Mouse (Mus musculus) spleen, postnatal 36 days (tissue): ENCODE results near the gene Srsf4.

ENCODE experiments used
- DNase-seq, 2 experiments: peaks; one replicate each; pipeline ENCODE4 v3.0.0; 2022; ENCODE audit warnings: low spot score in 2 of 2, mixed read lengths in 1 of 2

The Srsf4 gene

DNA sequence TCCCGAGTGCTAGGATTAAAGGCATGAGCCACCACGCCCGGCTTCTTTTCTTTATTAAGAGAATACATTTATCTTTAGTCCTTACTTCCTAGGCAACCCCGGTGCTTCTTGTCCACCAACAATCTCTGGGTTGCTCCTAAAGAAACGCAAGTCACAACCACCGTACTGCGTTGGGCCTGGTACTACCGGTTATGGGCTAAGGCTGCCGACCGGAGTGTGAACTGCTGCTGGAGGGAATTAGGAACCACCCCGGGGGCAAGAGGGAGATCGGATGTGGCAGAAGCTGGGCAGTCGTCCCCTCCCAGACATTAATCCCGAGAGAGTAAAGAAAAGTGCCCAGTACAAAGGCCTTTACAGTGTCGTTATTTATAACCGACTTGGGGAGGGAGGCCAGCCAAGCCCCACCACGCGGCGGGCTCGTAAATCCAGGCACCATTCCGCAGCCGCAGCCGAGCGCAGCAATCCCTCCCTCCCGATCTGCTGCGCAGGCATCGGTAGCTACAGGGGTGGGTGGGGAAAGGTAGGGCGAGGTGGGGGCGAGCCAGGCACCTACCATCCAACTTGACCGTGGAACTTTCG is 41.6 kb downstream of the Srsf4 start:
- DNase-seq, result no peak

DNA sequence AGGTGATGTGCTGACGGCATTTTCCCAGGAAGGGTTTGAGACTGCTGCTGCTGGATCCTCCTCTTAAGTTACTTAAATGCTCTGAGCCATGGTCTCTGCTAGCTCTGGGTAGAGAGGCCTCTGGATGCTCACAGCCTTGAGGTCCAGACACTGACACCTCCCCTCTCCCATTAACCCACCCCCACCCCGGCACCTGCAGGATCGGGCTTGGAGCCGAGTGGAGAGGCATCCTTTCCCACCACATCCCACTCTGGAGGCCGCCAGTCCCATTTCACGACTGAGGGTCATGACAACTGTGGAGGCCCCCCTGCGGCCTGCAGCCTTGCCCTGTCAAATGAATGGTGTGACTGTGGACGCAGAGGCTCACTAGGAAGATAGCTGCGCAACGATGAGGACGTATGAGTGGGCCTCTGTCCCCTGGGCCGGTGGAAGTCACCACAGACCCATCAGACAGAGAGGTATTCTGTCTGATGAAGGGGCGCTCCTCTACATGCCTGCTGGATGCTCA is 42.5 kb downstream of the Srsf4 start:
- DNase-seq, result no peak

DNA sequence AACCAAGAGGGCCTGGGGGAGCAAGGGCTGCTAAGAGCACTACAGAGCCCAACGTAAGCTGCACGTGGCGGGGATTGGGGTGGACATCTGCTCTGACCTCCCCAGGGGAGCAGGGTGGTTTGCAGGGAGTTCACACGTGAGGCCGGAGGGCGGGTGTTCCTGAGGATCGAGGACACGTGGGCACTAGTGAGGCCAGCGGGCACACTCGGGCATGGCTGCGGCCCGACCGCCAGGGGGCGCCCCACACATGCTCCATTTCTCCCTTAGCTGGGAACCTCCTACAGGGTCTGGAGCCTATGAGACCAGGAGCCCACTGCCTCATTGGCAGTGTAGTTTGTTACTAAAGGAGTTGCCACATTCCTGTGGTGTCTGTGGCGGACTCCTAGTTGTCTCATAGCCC is 43.0 kb downstream of the Srsf4 start:
- DNase-seq, result peak; percentile 58 to 64

GRCm38 (mm10) chr4:131917010-131917555 is 43.7 kb downstream of the Srsf4 start:
- DNase-seq, result no peak

- no peak for DNase-seq
Measured at GRCm38 (mm10) chr4:131918026-131918533, 44.7 kb downstream of the Srsf4 start.

DNA sequence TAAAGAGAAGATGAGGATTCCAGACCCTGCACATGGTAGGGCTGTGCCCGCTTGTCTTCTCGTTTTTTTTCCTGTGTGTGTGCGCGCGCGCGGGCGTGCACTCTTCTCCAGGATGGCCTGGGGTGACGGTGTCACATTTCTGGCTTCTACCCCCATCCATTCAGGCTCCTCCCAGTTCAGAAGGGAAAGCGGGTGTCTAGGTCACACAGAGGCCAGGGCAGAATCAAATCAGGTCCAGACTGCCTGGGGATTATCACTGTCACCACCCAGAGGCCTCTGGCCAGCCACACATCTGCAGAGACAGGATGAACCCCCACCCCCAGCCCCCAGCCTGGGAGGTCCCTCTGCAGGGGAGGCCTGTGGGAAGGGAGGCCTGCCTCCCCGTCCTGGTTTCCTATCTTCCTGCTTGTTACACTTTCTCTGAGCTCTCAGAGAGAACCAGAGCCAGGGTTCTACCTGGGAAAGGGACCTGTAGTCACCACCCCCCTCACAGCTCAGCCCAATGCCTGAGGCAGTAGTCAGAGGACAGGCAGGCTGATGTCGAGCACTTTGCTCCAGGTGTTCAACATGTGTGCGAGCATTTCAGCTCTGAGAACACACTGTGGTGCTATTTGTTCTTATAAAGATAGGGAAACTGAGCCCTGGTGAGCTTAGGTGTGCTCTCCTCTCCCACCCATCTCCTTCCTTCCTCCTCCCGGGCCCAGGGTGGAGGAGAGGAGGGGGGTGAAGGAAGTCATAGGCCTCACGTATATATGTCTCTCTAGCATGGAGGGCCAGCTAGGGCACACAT is 45.5 kb downstream of the Srsf4 start:
- no peak for DNase-seq

- no peak for DNase-seq
Measured at GRCm38 (mm10) chr4:131919506-131920140, 46.2 kb downstream of the Srsf4 start.

GRCm38 (mm10) chr4:131920141-131920594 is 46.8 kb downstream of the Srsf4 start:
- DNase-seq, result no peak

DNA sequence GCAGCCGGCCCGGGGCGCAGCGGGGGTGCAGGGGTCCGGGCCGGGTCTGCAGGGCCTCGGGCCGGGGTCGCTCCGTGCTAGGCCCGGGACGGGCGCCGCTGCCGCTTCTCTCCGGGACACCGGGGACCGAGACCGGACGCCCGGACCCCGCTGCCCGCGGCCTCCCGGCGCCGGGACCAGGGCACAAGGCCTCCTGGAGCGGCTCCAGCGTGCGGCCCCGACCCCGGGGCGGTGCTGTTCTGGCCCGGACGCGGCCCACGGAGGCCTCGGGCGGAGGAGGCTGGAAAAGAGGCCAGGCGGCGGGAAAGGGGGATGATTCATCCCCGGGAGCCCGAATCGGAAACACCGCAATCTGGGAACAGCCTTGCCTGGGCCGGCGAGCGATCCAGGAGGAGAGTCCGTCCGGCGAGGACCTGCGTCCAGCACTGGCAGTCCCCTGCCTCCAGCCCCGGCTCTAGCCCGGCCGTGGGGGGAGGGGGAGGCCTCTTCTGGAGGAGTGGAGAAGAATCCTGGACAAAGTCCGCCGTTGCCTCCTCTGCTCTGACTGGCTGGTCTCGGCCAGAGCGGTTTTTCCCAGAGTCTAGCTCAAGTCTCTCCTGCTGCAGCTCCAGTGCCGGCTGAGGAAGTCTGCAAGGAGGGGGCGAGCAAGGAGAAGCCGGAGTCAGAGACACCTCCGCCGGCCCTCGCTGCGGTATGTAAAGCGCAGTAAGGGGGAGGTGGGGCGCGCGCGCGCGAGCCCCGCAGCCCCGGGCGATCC is 47.4 kb downstream of the Srsf4 start:
- DNase-seq, result no peak

DNA sequence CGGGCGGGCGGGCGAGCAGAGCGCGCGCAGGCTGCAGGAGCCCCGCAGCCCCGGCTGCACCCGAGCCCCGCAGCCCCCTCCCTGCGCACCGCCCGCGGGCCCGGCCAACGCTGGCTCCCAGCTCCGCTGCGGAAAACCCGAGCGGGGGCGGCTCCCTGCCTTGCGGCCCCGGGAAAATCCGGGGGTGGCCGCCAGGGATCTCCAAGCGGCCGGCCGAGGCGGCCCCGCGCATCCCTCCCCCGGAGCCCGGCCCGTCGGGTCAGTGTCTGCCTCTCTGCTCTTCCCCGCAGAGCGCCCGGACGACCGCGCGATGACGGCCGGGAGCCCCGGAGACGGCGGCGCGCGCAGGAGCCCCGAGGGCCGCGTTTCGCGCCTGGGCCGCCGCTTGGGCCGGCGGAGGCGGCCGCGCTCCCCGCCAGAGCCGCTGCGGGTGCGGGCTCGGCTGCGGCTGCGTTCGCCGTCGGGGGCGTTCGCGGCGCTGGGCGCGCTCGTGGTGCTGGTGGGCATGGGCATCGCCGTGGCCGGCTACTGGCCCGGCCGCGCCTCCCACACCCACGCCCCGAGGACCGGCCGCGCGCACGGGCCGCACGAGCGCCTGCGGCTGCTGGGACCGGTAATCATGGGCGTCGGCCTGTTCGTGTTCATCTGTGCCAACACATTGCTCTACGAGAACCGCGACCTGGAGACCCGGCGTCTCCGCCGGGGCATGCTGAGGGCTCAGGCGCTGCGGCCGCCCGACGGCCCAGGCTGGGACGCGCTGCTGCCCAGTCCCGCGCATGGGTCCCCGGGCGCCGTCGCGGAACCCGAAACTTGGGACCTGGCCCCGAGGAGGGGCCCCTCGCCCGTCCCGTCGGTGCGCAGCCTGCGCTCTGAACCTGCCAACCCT is 48.3 kb downstream of the Srsf4 start, which contains the start of gene Tmem200b:
Gene Tmem200b, plus strand, starts transcription at position 311 of the 886 bp plus-strand sequence.
- DNase-seq, result no peak

- DNase-seq, result no peak
Measured at GRCm38 (mm10) chr4:131922404-131922803, 49.0 kb downstream of the Srsf4 start.

GRCm38 (mm10) chr4:131924096-131924810 is 50.8 kb downstream of the Srsf4 start:
- DNase-seq, result no peak

GRCm38 (mm10) chr4:131929146-131929545 is 55.7 kb downstream of the Srsf4 start:
- DNase-seq, result no peak

- DNase-seq, result no peak
Measured at GRCm38 (mm10) chr4:131939459-131939858, 66.0 kb downstream of the Srsf4 start.

GRCm38 (mm10) chr4:131940846-131941245 is 67.4 kb downstream of the Srsf4 start:
- DNase-seq, result no peak

- DNase-seq, result no peak
Measured at GRCm38 (mm10) chr4:131947848-131948247, 74.4 kb downstream of the Srsf4 start.

GRCm38 (mm10) chr4:131949903-131950302 is 76.5 kb downstream of the Srsf4 start:
- no peak for DNase-seq

GRCm38 (mm10) chr4:131950657-131951056 is 77.2 kb downstream of the Srsf4 start:
- DNase-seq, result no peak
